Mouse (Mus musculus) forebrain, embryonic 15.5 days (tissue): Measurements from ENCODE around the gene Fars2. TPM values are rescaled to one million over a fixed set of nuclear protein-coding genes. Genes with fewer than 3 reads are reported as not detected.

ENCODE experiments used
- ATAC-seq: fragments of 200-750 bp; cut with Nextera tagmentation; replicated peaks from 2 replicates; pipeline ENCODE4 v1.8.0; 2017; ENCODE audit warnings: mild to moderate bottlenecking, moderate TSS enrichment, moderate library complexity
- H3K27ac ChIP-seq: fragments of 300-500 bp; sonication (generic); replicated peaks from 2 replicates; pipeline ENCODE4 v1.5.1; 2015; ENCODE audit warnings: mild to moderate bottlenecking, inconsistent platforms
- H3K27me3 ChIP-seq: fragments of 300-500 bp; sonication (generic); 2 replicates; pipeline ENCODE4 v1.6.1; 2015; ENCODE audit warnings: inconsistent platforms
- H3K36me3 ChIP-seq: fragments of 300-500 bp; sonication (generic); 2 replicates; pipeline ENCODE4 v1.6.1; 2015; ENCODE audit warnings: mild to moderate bottlenecking, inconsistent platforms
- H3K4me1 ChIP-seq: fragments of 300-500 bp; sonication (generic); 2 replicates; pipeline ENCODE4 v1.6.1; 2015; ENCODE audit warnings: inconsistent platforms
- H3K4me2 ChIP-seq: fragments of 300-500 bp; sonication (generic); replicated peaks from 2 replicates; pipeline ENCODE4 v1.6.1; 2015; ENCODE audit warnings: mild to moderate bottlenecking, inconsistent platforms
- H3K4me3 ChIP-seq: fragments of 300-500 bp; sonication (generic); 2 replicates; pipeline ENCODE4 v1.5.1; 2015; ENCODE audit warnings: mild to moderate bottlenecking, inconsistent platforms
- H3K9ac ChIP-seq: fragments of 300-500 bp; sonication (generic); replicated peaks from 2 replicates; pipeline ENCODE4 v1.6.1; 2015; ENCODE audit warnings: mild to moderate bottlenecking, inconsistent platforms
- H3K9me3 ChIP-seq: fragments of 300-500 bp; sonication (generic); 2 replicates; pipeline ENCODE4 v1.6.1; 2016; ENCODE audit warnings: inconsistent platforms
- WGBS: fragments of 180-500 bp; shearing (Covaris S2); methylation state at CpG from one replicate; pipeline ENCODE4 v1.1.7; 2015; ENCODE audit warnings: mixed read lengths; 5-methylcytosine and 5-hydroxymethylcytosine counted together
- polyA plus RNA-seq: library from polyadenylated mRNA; unstranded; fragments of >200 nt; fragmentation: Nextera tagmentation; extraction: Ambion mirVana; gene quantifications from 2 replicates; pipeline ENCODE4 v1.2.1, GENCODE M21; 2015

Fars2 gene
- polyA plus RNA-seq, 1 experiment from 2014 or later: 36.5 TPM

DNA sequence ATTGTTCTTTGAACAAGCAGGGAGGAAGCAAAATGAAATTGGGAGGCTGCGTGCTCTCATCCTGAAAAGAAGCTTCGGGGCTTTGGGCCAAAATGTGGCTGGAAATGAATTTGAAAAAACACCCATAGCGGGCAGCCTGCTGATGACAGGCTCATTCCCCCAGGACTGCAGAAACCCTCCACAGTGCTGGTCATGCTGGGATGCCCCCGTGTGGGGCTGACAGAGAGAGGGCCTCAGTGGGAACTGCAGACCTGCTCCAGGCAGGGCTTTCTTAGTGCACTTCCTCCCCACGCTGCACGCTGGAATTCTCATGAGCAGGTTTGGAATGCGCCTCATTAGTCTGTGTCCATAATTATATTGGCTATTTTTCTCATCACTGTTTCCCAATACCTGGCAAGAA, 373.4 kb downstream of the Fars2 start:
- WGBS: 47% methylated on average over 7 of the region's 7 CpGs

DNA sequence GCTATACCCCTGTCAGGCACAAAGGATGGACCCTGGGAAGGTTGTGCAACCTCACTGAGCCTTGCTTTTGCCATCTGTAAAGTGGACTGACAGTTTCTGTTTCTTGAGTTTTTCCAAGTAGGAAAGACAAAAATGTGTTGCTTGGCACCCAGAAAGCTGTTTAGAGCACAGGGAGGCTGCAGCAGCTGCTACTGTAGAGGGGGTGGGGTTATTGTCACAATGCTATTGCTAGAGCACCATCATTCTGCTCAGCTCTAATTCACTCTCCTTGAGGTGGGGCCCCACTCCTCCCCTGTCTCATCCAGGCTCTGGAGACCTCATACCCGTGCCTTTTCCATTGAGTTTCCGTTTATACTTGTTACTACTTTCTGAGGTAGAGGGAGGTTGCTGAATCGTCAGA, 375.2 kb downstream of the Fars2 start:
- Histone ChIP-seq H3K9ac (no peak overlapping the region), H3K36me3 (no peaks in the 10 kb centered on the region), H3K4me3 (no peak overlapping the region), H3K27me3 (no peaks in the 10 kb centered on the region), H3K9me3 (no peaks in the 10 kb centered on the region), H3K27ac (no peak overlapping the region), H3K4me2 (no peak overlapping the region), H3K4me1 (peaks cover 22% of the 10 kb centered on the region)
- WGBS: 78% methylated on average over 3 of the region's 3 CpGs
- ATAC-seq: peak; percentile 47; the same call in 1 of the 2 replicates

More for the DNA sequence above, 373.4 kb downstream of the Fars2 start:
- no peak; the same call in 1 of the 2 replicates for ATAC-seq
- Histone ChIP-seq H3K4me1 (peaks cover 22% of the 10 kb centered on the region), H3K9ac (no peak overlapping the region), H3K36me3 (no peaks in the 10 kb centered on the region), H3K4me2 (no peak overlapping the region), H3K4me3 (no peak overlapping the region), H3K27me3 (no peaks in the 10 kb centered on the region), H3K9me3 (no peaks in the 10 kb centered on the region), H3K27ac (no peak overlapping the region)

- Histone ChIP-seq H3K27ac (peak overlapping the region; percentile 55; the same call in 1 of the 2 replicates), H3K4me1 (peaks cover 22% of the 10 kb centered on the region), H3K4me2 (no peak overlapping the region), H3K27me3 (no peaks in the 10 kb centered on the region), H3K4me3 (no peak overlapping the region), H3K9ac (no peak overlapping the region), H3K36me3 (no peaks in the 10 kb centered on the region), H3K9me3 (no peaks in the 10 kb centered on the region)
- 37% methylated on average over 2 of the region's 2 CpGs for WGBS
- no peak for ATAC-seq
Measured at GRCm38 (mm10) chr13:36493294-36493693, 376.1 kb downstream of the Fars2 start.

DNA sequence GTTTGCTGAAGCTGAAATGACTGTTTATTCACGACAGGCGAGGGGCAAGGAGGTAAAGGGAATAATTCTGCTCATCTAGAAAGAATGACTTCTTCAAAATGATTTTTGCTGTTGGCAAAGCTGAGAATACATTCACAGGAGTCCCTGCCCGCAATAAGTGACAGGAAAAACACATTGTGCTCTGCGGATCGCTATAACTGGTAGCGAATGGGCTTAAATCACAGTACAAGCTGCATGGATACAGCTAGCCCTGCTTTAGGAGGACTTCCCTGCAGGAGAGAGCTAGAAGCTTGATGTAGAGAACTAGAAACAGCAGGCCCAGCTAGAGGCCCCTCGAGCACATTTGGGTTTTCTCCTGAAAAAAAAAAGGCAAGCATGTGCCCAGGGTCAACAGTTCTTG, 376.6 kb downstream of the Fars2 start:
- no peak for ATAC-seq
- Histone ChIP-seq H3K4me3 (no peak overlapping the region), H3K4me1 (peaks cover 22% of the 10 kb centered on the region), H3K9ac (no peak overlapping the region), H3K4me2 (no peak overlapping the region), H3K9me3 (no peaks in the 10 kb centered on the region), H3K36me3 (no peaks in the 10 kb centered on the region), H3K27me3 (no peaks in the 10 kb centered on the region), H3K27ac (peak overlapping the region; percentile 55)
- WGBS: 65% methylated on average over 7 of the region's 7 CpGs

DNA sequence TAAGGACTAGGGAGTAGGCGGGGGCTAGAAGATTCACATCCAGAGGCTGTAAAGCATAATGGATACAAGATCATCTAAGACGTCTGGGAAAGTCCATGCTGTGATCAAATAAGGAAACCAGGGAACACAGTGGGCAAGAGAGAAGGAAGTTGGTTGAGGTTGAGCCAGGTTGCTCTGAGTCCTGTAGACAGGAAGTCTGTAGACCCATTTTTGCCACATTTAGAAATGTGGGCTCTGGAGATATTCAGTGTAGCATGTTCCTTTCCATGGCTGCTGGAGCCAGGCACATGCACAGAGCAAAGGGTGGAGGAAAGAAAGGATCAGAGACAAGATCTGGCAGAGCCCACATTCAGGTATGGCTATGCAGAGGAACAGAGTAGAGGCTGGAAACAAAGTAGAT, 378.8 kb downstream of the Fars2 start:
- Histone ChIP-seq H3K4me2 (no peak overlapping the region), H3K4me3 (no peak overlapping the region), H3K9me3 (no peaks in the 10 kb centered on the region), H3K36me3 (no peaks in the 10 kb centered on the region), H3K9ac (no peak overlapping the region), H3K27ac (no peak overlapping the region), H3K4me1 (peaks cover 18% of the 10 kb centered on the region), H3K27me3 (no peaks in the 10 kb centered on the region)
- WGBS: 83% methylated on average over 2 of the region's 2 CpGs
- no peak for ATAC-seq

DNA sequence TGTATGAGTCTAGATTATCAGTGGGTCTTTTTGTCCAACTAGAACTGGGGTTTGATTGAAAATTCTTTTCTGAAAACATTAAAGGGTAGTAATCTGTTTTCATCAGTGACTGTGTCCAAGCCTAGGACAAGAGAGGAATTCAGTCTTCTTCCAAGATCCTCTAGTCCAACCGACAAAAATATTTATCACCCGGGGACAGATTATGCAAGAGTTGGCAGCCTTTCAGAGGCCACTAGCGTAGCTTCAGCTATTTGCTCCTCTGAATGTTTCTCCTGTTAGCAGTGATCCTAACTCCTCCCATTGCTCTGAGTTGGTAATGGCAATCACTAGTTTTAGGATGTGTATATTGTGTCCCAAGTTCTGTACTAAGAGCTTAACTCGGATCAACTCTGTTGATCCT, 380.1 kb downstream of the Fars2 start:
- no peak overlapping the region for H3K9ac ChIP-seq
- no peak overlapping the region for H3K4me2 ChIP-seq
- H3K4me1 ChIP-seq: peaks cover 18% of the 10 kb centered on the region
- H3K9me3 ChIP-seq: no peaks in the 10 kb centered on the region
- H3K27ac ChIP-seq: no peak overlapping the region
- no peaks in the 10 kb centered on the region for H3K27me3 ChIP-seq
- 73% methylated on average over 4 of the region's 4 CpGs for WGBS
- no peaks in the 10 kb centered on the region for H3K36me3 ChIP-seq
- ATAC-seq: no peak
- no peak overlapping the region for H3K4me3 ChIP-seq

DNA sequence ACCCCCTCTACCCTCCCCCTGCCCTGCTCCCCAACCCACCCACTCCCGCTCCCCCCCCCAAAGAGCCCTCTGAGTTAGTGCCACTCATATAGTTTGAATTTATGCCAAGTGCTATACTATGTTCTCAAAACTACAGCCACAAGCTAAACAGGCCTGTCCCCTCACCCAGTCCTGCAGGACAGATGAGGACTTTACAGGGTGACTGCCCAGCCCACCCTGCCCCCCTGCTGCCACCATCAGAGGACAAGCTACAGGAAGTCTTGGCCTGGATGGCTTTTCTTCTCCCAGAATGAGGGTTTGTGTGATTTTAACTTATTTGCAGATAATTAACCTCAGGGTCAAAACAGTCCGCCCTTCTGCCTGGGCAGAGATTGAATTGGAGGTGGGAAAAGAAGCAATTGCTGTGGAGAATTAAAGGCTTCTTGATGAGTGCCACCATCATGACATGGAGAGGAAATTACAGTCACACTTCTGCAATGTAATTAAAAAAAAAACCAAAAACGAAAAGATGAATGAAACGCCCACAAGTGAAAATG, 383.2 kb downstream of the Fars2 start:
- H3K9me3 ChIP-seq: no peaks in the 10 kb centered on the region
- WGBS: 69% methylated on average over 4 of the region's 4 CpGs
- no peak for ATAC-seq
- H3K4me3 ChIP-seq: no peak overlapping the region
- H3K4me1 ChIP-seq: no peaks in the 10 kb centered on the region
- no peak overlapping the region for H3K9ac ChIP-seq
- no peak overlapping the region for H3K4me2 ChIP-seq
- no peak overlapping the region for H3K27ac ChIP-seq
- no peaks in the 10 kb centered on the region for H3K27me3 ChIP-seq
- H3K36me3 ChIP-seq: no peaks in the 10 kb centered on the region

GRCm38 (mm10) chr13:36503551-36503950, 386.3 kb downstream of the Fars2 start:
- no peaks in the 10 kb centered on the region for H3K9me3 ChIP-seq

DNA sequence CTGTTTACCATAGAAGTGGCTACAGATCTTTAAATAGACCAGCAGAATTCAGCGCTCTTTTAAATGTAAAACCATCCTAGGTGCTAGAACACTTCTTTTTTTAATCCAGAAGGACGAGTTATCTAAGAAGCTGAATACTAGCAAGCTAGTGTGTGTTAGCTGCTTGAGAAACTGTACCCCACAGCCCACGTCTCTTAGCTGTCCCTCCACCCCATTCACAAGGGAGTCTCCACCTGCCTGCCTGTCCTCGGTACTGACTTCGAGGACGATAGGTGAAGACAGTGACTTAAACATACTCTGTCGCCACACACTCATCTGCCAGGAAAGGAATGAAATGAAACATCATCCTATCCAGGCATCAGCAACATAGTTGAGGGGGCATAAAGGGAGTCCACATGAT, 386.8 kb downstream of the Fars2 start:
- no peak for ATAC-seq
- no peak overlapping the region for H3K4me2 ChIP-seq
- H3K36me3 ChIP-seq: no peaks in the 10 kb centered on the region
- H3K27ac ChIP-seq: no peak overlapping the region
- H3K9me3 ChIP-seq: no peaks in the 10 kb centered on the region
- no peaks in the 10 kb centered on the region for H3K4me1 ChIP-seq
- 91% methylated on average over 7 of the region's 7 CpGs for WGBS
- H3K9ac ChIP-seq: no peak overlapping the region
- no peak overlapping the region for H3K4me3 ChIP-seq
- no peaks in the 10 kb centered on the region for H3K27me3 ChIP-seq

More at GRCm38 (mm10) chr13:36503551-36503950, 386.3 kb downstream of the Fars2 start:
- ATAC-seq: no peak
- Histone ChIP-seq H3K27ac (no peak overlapping the region), H3K4me2 (no peak overlapping the region), H3K36me3 (no peaks in the 10 kb centered on the region), H3K9ac (no peak overlapping the region), H3K4me1 (no peaks in the 10 kb centered on the region), H3K27me3 (no peaks in the 10 kb centered on the region), H3K4me3 (no peak overlapping the region)
- WGBS: 84% methylated on average over 3 of the region's 3 CpGs

DNA sequence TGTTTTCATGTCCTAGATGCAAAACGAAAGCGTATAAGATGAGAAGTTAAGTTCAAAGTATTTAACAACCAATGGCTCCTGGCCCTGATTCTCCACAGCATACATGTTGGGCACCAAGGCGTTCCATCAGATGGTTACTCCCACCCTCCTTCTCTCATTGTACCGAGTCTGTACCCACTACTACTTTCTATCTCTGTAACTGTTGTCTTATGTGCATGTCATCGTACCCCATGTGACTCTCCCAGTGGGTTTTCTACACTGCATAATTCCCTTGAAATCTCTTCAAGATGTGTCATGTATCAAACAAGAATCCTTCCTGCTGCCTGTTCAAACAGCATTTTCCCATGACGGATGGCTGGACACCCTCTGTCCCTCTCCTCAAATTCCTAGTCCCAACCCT, 388.5 kb downstream of the Fars2 start:
- WGBS: 91% methylated on average over 6 of the region's 6 CpGs
- Histone ChIP-seq H3K4me1 (no peaks in the 10 kb centered on the region), H3K9ac (no peak overlapping the region), H3K27ac (no peak overlapping the region), H3K9me3 (no peaks in the 10 kb centered on the region), H3K27me3 (no peaks in the 10 kb centered on the region), H3K36me3 (no peaks in the 10 kb centered on the region), H3K4me2 (no peak overlapping the region), H3K4me3 (no peak overlapping the region)
- no peak for ATAC-seq

- Histone ChIP-seq H3K9me3 (no peaks in the 10 kb centered on the region), H3K4me3 (no peak overlapping the region), H3K27ac (no peak overlapping the region), H3K4me1 (no peaks in the 10 kb centered on the region), H3K36me3 (no peaks in the 10 kb centered on the region), H3K9ac (no peak overlapping the region), H3K27me3 (no peaks in the 10 kb centered on the region), H3K4me2 (no peak overlapping the region)
- WGBS: 71% methylated on average over 5 of the region's 5 CpGs
- no peak for ATAC-seq
Measured at GRCm38 (mm10) chr13:36506315-36506714, 389.1 kb downstream of the Fars2 start.

DNA sequence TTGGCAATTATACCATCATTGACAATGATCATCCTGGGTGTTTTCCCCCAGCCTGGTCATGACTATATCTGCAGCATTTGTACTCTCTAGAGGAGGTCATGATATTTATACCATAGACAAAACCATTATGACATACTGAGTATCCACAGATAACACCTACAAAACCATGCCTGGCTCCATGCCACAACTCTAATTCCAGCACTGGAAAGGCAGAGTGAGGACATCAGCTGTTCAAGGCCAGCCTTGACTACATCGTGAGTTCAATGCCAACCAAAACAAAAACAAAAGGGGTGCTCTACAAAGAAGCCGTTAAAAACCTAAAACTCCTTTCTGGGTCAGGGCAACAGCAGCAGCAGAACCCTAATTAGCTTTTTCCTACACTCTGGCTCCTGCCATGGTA, 392.9 kb downstream of the Fars2 start:
- Histone ChIP-seq H3K4me3 (no peak overlapping the region), H3K9ac (no peak overlapping the region), H3K27me3 (no peaks in the 10 kb centered on the region), H3K27ac (no peak overlapping the region), H3K4me1 (no peaks in the 10 kb centered on the region), H3K4me2 (no peak overlapping the region), H3K36me3 (no peaks in the 10 kb centered on the region), H3K9me3 (no peaks in the 10 kb centered on the region)
- WGBS: 50% methylated on average over 2 of the region's 2 CpGs
- no peak for ATAC-seq

DNA sequence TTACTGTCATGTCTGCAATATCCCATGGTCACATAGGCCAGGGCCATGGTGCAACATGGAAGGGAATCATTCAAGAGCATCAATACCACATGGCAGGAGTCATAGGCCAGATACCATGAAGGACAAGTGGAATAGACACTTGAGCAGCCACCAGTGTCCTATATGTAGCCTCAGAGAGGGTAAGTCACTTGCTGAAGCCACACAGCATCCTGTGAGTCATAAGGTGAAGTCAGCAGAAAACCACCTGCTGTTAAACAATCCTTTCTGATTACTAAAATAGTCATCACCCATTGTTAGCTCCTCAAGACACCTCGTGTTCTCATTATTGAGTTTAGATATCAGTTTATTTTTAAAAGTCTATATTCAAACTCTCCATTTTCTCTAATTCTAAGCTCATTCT, 395.9 kb downstream of the Fars2 start:
- H3K9ac ChIP-seq: no peak overlapping the region

More for the DNA sequence above, 395.9 kb downstream of the Fars2 start:
- Histone ChIP-seq H3K27ac (no peak overlapping the region), H3K4me2 (no peak overlapping the region), H3K4me1 (peaks cover 7% of the 10 kb centered on the region; the same call in 1 of the 2 replicates), H3K27me3 (no peaks in the 10 kb centered on the region), H3K36me3 (no peaks in the 10 kb centered on the region), H3K4me3 (no peak overlapping the region), H3K9me3 (no peaks in the 10 kb centered on the region)
- ATAC-seq: no peak
- 78% methylated on average over 1 of the region's 1 CpGs for WGBS
